Mouse (Mus musculus) stomach, embryonic 16.5 days (tissue): Measurements from ENCODE around the gene Arhgap40. TPM values are rescaled to one million over a fixed set of nuclear protein-coding genes. Genes with fewer than 3 reads are reported as not detected.
A peak's percentile ranks its signal among the peaks of the same experiment; 100 is the strongest.

Experiments used
- ATAC-seq: fragments of 200-750 bp; cut with Nextera tagmentation; 2 replicates; pipeline ENCODE4 v1.8.0; 2017; ENCODE audit warnings: moderate number of reproducible peaks, moderate TSS enrichment; ENCODE audit not compliant: insufficient read depth, low FRiP score
- H3K27ac ChIP-seq: fragments of 300-500 bp; sonication (generic); 2 replicates; pipeline ENCODE4 v1.5.1; 2014; ENCODE audit warnings: low read length
- H3K27me3 ChIP-seq: fragments of 300-500 bp; sonication (generic); 2 replicates; pipeline ENCODE4 v1.6.1; 2014; ENCODE audit warnings: low read length, control low read depth, mixed read lengths; ENCODE audit not compliant: control insufficient read depth, insufficient read depth
- H3K36me3 ChIP-seq: fragments of 300-500 bp; sonication (generic); 2 replicates; pipeline ENCODE4 v1.6.1; 2014; ENCODE audit warnings: low read length; ENCODE audit not compliant: control insufficient read depth, insufficient read depth
- H3K4me1 ChIP-seq: fragments of 300-500 bp; sonication (generic); 2 replicates; pipeline ENCODE4 v1.6.1; 2014; ENCODE audit warnings: low read length, control low read depth, mixed read lengths; ENCODE audit not compliant: control insufficient read depth, insufficient read depth
- H3K4me2 ChIP-seq: fragments of 300-500 bp; sonication (generic); 2 replicates; pipeline ENCODE4 v1.6.1; 2014; ENCODE audit warnings: low read depth, low read length, mixed read lengths
- H3K4me3 ChIP-seq: fragments of 300-500 bp; sonication (generic); replicated peaks from 2 replicates; pipeline ENCODE4 v1.5.1; 2014; ENCODE audit warnings: mild to moderate bottlenecking, low read length
- H3K9ac ChIP-seq: fragments of 300-500 bp; sonication (generic); 2 replicates; pipeline ENCODE4 v1.6.1; 2014; ENCODE audit warnings: low read length
- H3K9me3 ChIP-seq: fragments of 300-500 bp; sonication (generic); replicated peaks from 2 replicates; pipeline ENCODE4 v1.6.1; 2016; ENCODE audit warnings: low read length, control low read depth; ENCODE audit not compliant: control insufficient read depth
- WGBS: fragments of 180-500 bp; shearing (Covaris S2); extraction: QIAGEN DNeasy Blood & Tissue Kit; methylation state at CpG from one replicate; pipeline ENCODE4 v1.1.7; 2014; 5-methylcytosine and 5-hydroxymethylcytosine counted together
- polyA plus RNA-seq: library from polyadenylated mRNA; unstranded; fragments of >200 nt; fragmentation: Nextera tagmentation; extraction: Ambion mirVana; gene quantifications from 2 replicates; pipeline ENCODE4 v1.2.1, GENCODE M21; 2015

Arhgap40 gene
- polyA plus RNA-seq, 1 experiment from 2014 or later, result 8.3 TPM

GRCm38 (mm10) chr2:158556750-158557149 lies 44.2 kb downstream of the Arhgap40 start:
- Histone ChIP-seq H3K9me3 (no peaks in the 10 kb centered on the region), H3K4me2 (no peak overlapping the region), H3K9ac (no peak overlapping the region), H3K36me3 (no peaks in the 10 kb centered on the region), H3K4me3 (no peak overlapping the region), H3K27ac (no peak overlapping the region), H3K27me3 (peaks cover 20% of the 10 kb centered on the region), H3K4me1 (peaks cover 5% of the 10 kb centered on the region; the same call in 1 of the 2 replicates)
- ATAC-seq, result no peak
- 15% methylated on average over 5 of the region's 5 CpGs for WGBS

GRCm38 (mm10) chr2:158559945-158560344 lies 47.3 kb downstream of the Arhgap40 start:
- 35% methylated on average over 6 of the region's 6 CpGs for WGBS
- H3K4me1 ChIP-seq, result peaks cover 5% of the 10 kb centered on the region; the same call in 1 of the 2 replicates
- ATAC-seq, result no peak

GRCm38 (mm10) chr2:158560801-158561200 lies 48.2 kb downstream of the Arhgap40 start:
- H3K27me3 ChIP-seq, result peaks cover 8% of the 10 kb centered on the region; the same call in 1 of the 2 replicates
- no peak overlapping the region for H3K4me3 ChIP-seq
- H3K9ac ChIP-seq, result no peak overlapping the region
- H3K27ac ChIP-seq, result no peak overlapping the region
- H3K4me2 ChIP-seq, result no peak overlapping the region
- no peaks in the 10 kb centered on the region for H3K36me3 ChIP-seq
- H3K4me1 ChIP-seq, result peaks cover 3% of the 10 kb centered on the region; the same call in 1 of the 2 replicates
- 17% methylated on average over 9 of the region's 9 CpGs for WGBS
- no peak for ATAC-seq
- no peaks in the 10 kb centered on the region for H3K9me3 ChIP-seq

More at GRCm38 (mm10) chr2:158559945-158560344, 47.3 kb downstream of the Arhgap40 start:
- H3K9ac ChIP-seq, result no peak overlapping the region
- H3K4me3 ChIP-seq, result no peak overlapping the region
- no peak overlapping the region for H3K27ac ChIP-seq
- H3K27me3 ChIP-seq, result peaks cover 8% of the 10 kb centered on the region; the same call in 1 of the 2 replicates
- H3K9me3 ChIP-seq, result no peaks in the 10 kb centered on the region
- H3K36me3 ChIP-seq, result no peaks in the 10 kb centered on the region
- H3K4me2 ChIP-seq, result no peak overlapping the region

GRCm38 (mm10) chr2:158561371-158562144 lies 49.0 kb downstream of the Arhgap40 start:
- no peaks in the 10 kb centered on the region for H3K36me3 ChIP-seq
- ATAC-seq, result no peak
- no peak overlapping the region for H3K9ac ChIP-seq
- H3K4me2 ChIP-seq, result no peak overlapping the region
- H3K27me3 ChIP-seq, result 0 out of 2 replicates have a peak, but pooled peaks cover 5% of the 10 kb centered on the region
- H3K4me3 ChIP-seq, result no peak overlapping the region
- no peaks in the 10 kb centered on the region for H3K4me1 ChIP-seq
- no peaks in the 10 kb centered on the region for H3K9me3 ChIP-seq
- 32% methylated on average over 3 of the region's 3 CpGs for WGBS
- H3K27ac ChIP-seq, result no peak overlapping the region

GRCm38 (mm10) chr2:158570421-158571081 lies 58.0 kb downstream of the Arhgap40 start:
- Histone ChIP-seq H3K9me3 (no peaks in the 10 kb centered on the region), H3K27me3 (no peaks in the 10 kb centered on the region), H3K36me3 (no peaks in the 10 kb centered on the region), H3K4me1 (no peaks in the 10 kb centered on the region), H3K27ac (no peak overlapping the region), H3K4me2 (no peak overlapping the region), H3K4me3 (no peak overlapping the region), H3K9ac (no peak overlapping the region)
- 26% methylated on average over 13 of the region's 13 CpGs for WGBS
- 0 out of 2 replicates have a peak, but pooled peaks have one; percentile 10 for ATAC-seq

- WGBS, result 76% methylated on average over 4 of the region's 4 CpGs
- Histone ChIP-seq H3K27me3 (peaks cover 3% of the 10 kb centered on the region; the same call in 1 of the 2 replicates), H3K27ac (no peak overlapping the region), H3K4me3 (no peak overlapping the region), H3K4me1 (no peaks in the 10 kb centered on the region), H3K4me2 (no peak overlapping the region), H3K9me3 (no peaks in the 10 kb centered on the region), H3K9ac (no peak overlapping the region), H3K36me3 (no peaks in the 10 kb centered on the region)
- no peak for ATAC-seq
Observed at GRCm38 (mm10) chr2:158579979-158580378, 67.4 kb downstream of the Arhgap40 start.

- Histone ChIP-seq H3K27me3 (peaks cover 3% of the 10 kb centered on the region; the same call in 1 of the 2 replicates), H3K9me3 (no peaks in the 10 kb centered on the region), H3K27ac (no peak overlapping the region), H3K36me3 (no peaks in the 10 kb centered on the region), H3K4me1 (no peaks in the 10 kb centered on the region), H3K4me3 (no peak overlapping the region), H3K9ac (no peak overlapping the region), H3K4me2 (no peak overlapping the region)
- WGBS, result 8% methylated on average over 12 of the region's 12 CpGs
- no peak for ATAC-seq
Observed at GRCm38 (mm10) chr2:158584621-158585358, 72.2 kb downstream of the Arhgap40 start.

- H3K4me2 ChIP-seq, result no peak overlapping the region
- H3K27me3 ChIP-seq, result no peaks in the 10 kb centered on the region
- no peak overlapping the region for H3K9ac ChIP-seq
- H3K27ac ChIP-seq, result no peak overlapping the region
- no peaks in the 10 kb centered on the region for H3K9me3 ChIP-seq
- H3K4me1 ChIP-seq, result no peaks in the 10 kb centered on the region
- 42% methylated on average over 8 of the region's 8 CpGs for WGBS
- no peaks in the 10 kb centered on the region for H3K36me3 ChIP-seq
- no peak for ATAC-seq
- H3K4me3 ChIP-seq, result no peak overlapping the region
Observed at GRCm38 (mm10) chr2:158588524-158589271, 76.1 kb downstream of the Arhgap40 start.
